Mouse (Mus musculus) thymus, adult 2 months (tissue): Measurements from ENCODE around the gene Ino80e.

Experiments used
- CTCF ChIP-seq: fragments of 200-500 bp; IDR thresholded peaks from 2 replicates; pipeline ENCODE4 v1.5.1; 2012; ENCODE audit warnings: mild to moderate bottlenecking, control low read depth, low read length, moderate library complexity, borderline replicate concordance; ENCODE audit not compliant: control insufficient read depth, poor library complexity, insufficient read depth; ENCODE audit errors: extremely low read depth
- POLR2A ChIP-seq: fragments of 200-500 bp; IDR thresholded peaks from 2 replicates; pipeline ENCODE4 v1.6.1; 2012; ENCODE audit warnings: mild to moderate bottlenecking, low read length, control low read depth, moderate library complexity; ENCODE audit not compliant: control insufficient read depth, poor library complexity, insufficient read depth; ENCODE audit errors: extremely low read depth

DNA sequence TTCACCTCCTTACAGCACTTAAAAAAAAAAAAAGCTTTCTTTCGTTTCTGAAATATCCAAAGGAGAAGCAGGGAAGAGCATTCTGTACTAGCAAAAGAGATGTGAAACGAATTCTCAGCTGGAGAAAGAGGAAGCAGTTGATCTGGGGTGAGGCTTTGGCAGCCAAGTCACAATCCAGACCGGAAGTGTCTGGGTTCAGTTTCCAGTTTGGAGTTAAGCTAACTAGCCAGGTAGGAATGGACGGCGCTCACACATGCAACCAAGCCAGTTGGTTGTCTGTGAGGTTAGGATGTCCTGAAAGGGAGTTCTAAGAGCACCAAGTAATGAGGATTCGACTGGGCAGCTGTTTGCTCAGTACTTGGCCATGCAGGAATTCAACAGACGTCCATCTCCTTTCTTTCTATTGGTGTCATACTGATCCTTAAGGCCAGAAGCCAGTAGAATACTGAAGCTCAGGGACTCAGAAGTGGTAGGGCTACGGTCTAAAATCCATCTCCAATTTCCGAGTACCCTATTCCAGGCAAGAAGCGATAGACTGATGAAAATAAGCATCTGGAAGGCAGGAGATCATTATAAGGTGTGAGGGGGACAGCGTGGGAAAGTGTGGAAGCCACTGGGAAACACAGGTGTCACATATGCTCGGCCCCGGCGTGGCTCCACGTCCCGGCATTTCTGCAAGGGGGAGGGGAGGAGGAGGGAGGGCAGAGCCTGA, 35.4 kb upstream of the Ino80e start:
- TF ChIP-seq CTCF (no peak), POLR2A (no peak)
